Mouse (Mus musculus) intestine, postnatal 0 days (tissue): ENCODE measurements around the gene Gm49601. TPM values are rescaled to one million over a fixed set of nuclear protein-coding genes. Genes with fewer than 3 reads are reported as not detected.

ENCODE experiments used
- ATAC-seq: fragments of 200-750 bp; cut with Nextera tagmentation; 2 replicates; pipeline ENCODE4 v1.8.0; 2017; ENCODE audit warnings: mild to moderate bottlenecking, moderate TSS enrichment, moderate library complexity
- H3K27ac ChIP-seq: fragments of 300-500 bp; sonication (generic); 2 replicates; pipeline ENCODE4 v1.5.1; 2014; ENCODE audit warnings: mild to moderate bottlenecking, low read depth, low read length, moderate library complexity
- H3K27me3 ChIP-seq: fragments of 300-500 bp; sonication (generic); replicated peaks from 2 replicates; pipeline ENCODE4 v1.6.1; 2014; ENCODE audit warnings: low read length, mixed read lengths; ENCODE audit not compliant: control insufficient read depth, insufficient read depth
- H3K36me3 ChIP-seq: fragments of 300-500 bp; sonication (generic); 2 replicates; pipeline ENCODE4 v1.6.1; 2014; ENCODE audit warnings: mild to moderate bottlenecking, moderate library complexity; ENCODE audit not compliant: control insufficient read depth, insufficient read depth
- H3K4me1 ChIP-seq: fragments of 300-500 bp; sonication (generic); replicated peaks from 2 replicates; pipeline ENCODE4 v1.6.1; 2014; ENCODE audit warnings: antibody characterized with exemption, low read length, mixed read lengths; ENCODE audit not compliant: control insufficient read depth, insufficient read depth
- H3K4me2 ChIP-seq: fragments of 300-500 bp; sonication (generic); replicated peaks from 2 replicates; pipeline ENCODE4 v1.6.1; 2014; ENCODE audit warnings: low read depth, mild to moderate bottlenecking, moderate library complexity
- H3K4me3 ChIP-seq: fragments of 300-500 bp; sonication (generic); 2 replicates; pipeline ENCODE4 v1.5.1; 2014; ENCODE audit warnings: low read depth, low read length
- H3K9ac ChIP-seq: fragments of 300-500 bp; sonication (generic); 2 replicates; pipeline ENCODE4 v1.6.1; 2014; ENCODE audit warnings: mild to moderate bottlenecking, low read depth, low read length
- H3K9me3 ChIP-seq: fragments of 300-500 bp; sonication (generic); 2 replicates; pipeline ENCODE4 v1.6.1; 2016; ENCODE audit warnings: mixed run types; ENCODE audit not compliant: control insufficient read depth
- CTCF ChIP-seq: sonication (generic); IDR thresholded peaks from 2 replicates; pipeline ENCODE4 v1.5.1; 2016; ENCODE audit warnings: low read depth, mild to moderate bottlenecking, control low read depth, antibody characterized with exemption, moderate library complexity
- WGBS: fragments of 180-500 bp; shearing (Covaris S2); extraction: QIAGEN DNeasy Blood & Tissue Kit; methylation state at CpG from one replicate; pipeline ENCODE4 v1.1.7; 2014; 5-methylcytosine and 5-hydroxymethylcytosine counted together
- polyA plus RNA-seq: library from polyadenylated mRNA; unstranded; fragments of >200 nt; fragmentation: Nextera tagmentation; extraction: Ambion mirVana; gene quantifications from 2 replicates; pipeline ENCODE4 v1.2.1, GENCODE M21; 2015

Gene Gm49601
- polyA plus RNA-seq, 1 experiment from 2014 or later = 1.4 TPM

DNA sequence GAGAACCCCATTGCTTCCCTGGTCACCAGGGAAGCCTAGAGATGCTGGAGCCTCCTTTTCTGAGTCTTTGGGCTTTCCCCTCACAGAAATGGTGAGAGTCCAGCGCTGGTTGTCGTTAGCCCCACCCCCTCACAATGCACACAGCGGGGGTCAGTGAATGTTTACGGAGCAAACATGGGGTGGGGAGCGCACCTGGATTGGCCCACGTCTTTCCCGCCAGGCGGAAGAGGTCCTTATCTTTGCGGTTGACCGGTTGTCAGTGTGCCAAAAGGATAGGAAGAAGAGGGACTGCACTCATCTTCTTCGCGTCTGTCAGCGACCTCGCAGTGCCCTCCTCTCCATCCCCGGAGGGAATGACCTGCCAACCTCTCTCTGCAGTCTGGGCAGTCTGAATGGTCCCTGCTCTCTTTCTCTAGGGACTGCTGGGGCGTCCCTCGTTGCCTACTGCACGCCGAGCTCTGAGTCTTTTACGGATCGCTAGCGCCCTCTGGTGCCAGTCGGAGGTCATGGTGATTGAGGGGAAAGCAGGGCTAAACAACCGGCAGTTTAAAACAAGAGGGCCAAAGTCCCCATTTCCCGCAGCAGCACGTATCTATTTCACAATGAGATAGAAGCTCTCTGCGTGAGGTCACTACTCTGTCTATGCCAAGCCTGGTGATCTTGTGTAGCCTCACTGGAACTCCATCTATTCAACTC lies 8.7 kb downstream of the Gm49601 start:
- Histone ChIP-seq H3K36me3 (peaks cover 12% of the 10 kb centered on the region), H3K4me2 (peak overlapping the region; percentile 54), H3K4me1 (no peaks in the 10 kb centered on the region; the same call in 1 of the 2 replicates), H3K27ac (no peak overlapping the region), H3K4me3 (0 out of 2 replicates have a peak overlapping the region, but pooled peaks have one; percentile 11), H3K9ac (no peak overlapping the region), H3K27me3 (peaks cover 35% of the 10 kb centered on the region), H3K9me3 (no peaks in the 10 kb centered on the region)
- 2% methylated on average over 27 of the region's 27 CpGs for WGBS
- ATAC-seq = peak; percentile 75
- TF ChIP-seq CTCF = peak; percentile 97

GRCm38 (mm10) chr16:18613301-18613700 lies 12.9 kb downstream of the Gm49601 start:
- no peaks in the 10 kb centered on the region for H3K36me3 ChIP-seq
- no peak overlapping the region for H3K9ac ChIP-seq
- no peaks in the 10 kb centered on the region; the same call in 1 of the 2 replicates for H3K27me3 ChIP-seq
- no peak overlapping the region for H3K4me2 ChIP-seq
- H3K4me3 ChIP-seq = no peak overlapping the region
- 71% methylated on average over 3 of the region's 3 CpGs for WGBS
- TF ChIP-seq CTCF = 0 out of 2 replicates have a peak, but pooled peaks have one; percentile 6
- no peak for ATAC-seq
- H3K27ac ChIP-seq = no peak overlapping the region
- H3K9me3 ChIP-seq = no peaks in the 10 kb centered on the region
- H3K4me1 ChIP-seq = no peaks in the 10 kb centered on the region; the same call in 1 of the 2 replicates

GRCm38 (mm10) chr16:18611752-18612151 lies 14.5 kb downstream of the Gm49601 start:
- Histone ChIP-seq H3K27ac (no peak overlapping the region), H3K27me3 (no peaks in the 10 kb centered on the region), H3K4me2 (no peak overlapping the region), H3K4me1 (no peaks in the 10 kb centered on the region), H3K36me3 (no peaks in the 10 kb centered on the region), H3K9me3 (no peaks in the 10 kb centered on the region), H3K9ac (no peak overlapping the region), H3K4me3 (no peak overlapping the region)
- WGBS = 66% methylated on average over 13 of the region's 13 CpGs
- no peak for ATAC-seq
- TF ChIP-seq CTCF = no peak

DNA sequence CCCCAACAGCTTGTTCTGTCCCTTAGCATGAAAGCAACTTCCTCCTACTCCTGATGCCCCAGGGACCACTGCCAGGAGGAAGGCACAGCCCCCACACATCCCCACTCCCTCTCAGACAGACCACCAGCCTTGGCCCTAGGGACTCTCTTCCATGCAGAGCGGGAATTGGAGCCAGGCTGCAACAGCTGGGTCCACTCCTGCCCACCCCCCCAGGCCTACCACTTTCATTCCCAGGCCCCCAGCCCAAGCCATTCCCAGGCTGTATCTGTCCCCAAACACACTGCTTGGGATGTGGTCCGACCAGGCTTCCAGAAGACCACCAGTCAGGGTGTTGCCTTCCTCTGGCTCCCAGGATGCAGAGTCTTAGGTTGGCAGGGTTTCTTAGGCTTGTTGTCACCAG lies 17.1 kb downstream of the Gm49601 start:
- Histone ChIP-seq H3K4me1 (no peaks in the 10 kb centered on the region), H3K4me3 (no peak overlapping the region), H3K9me3 (no peaks in the 10 kb centered on the region), H3K9ac (no peak overlapping the region), H3K27ac (no peak overlapping the region), H3K4me2 (no peak overlapping the region), H3K27me3 (no peaks in the 10 kb centered on the region), H3K36me3 (no peaks in the 10 kb centered on the region)
- ATAC-seq = no peak
- 80% methylated on average over 2 of the region's 2 CpGs for WGBS
- no peak for TF ChIP-seq CTCF

- no peaks in the 10 kb centered on the region for H3K27me3 ChIP-seq
- H3K4me2 ChIP-seq = no peak overlapping the region
- WGBS = 21% methylated on average over 11 of the region's 11 CpGs
Observed at GRCm38 (mm10) chr16:18608226-18608625, 18.0 kb downstream of the Gm49601 start.

GRCm38 (mm10) chr16:18605705-18606104 lies 20.5 kb downstream of the Gm49601 start:
- Histone ChIP-seq H3K36me3 (no peaks in the 10 kb centered on the region), H3K27ac (no peak overlapping the region), H3K4me2 (no peak overlapping the region), H3K9ac (no peak overlapping the region), H3K27me3 (no peaks in the 10 kb centered on the region), H3K4me3 (no peak overlapping the region), H3K4me1 (no peaks in the 10 kb centered on the region), H3K9me3 (no peaks in the 10 kb centered on the region)
- ATAC-seq = no peak
- TF ChIP-seq CTCF = no peak
- 51% methylated on average over 5 of the region's 5 CpGs for WGBS

More at GRCm38 (mm10) chr16:18608226-18608625, 18.0 kb downstream of the Gm49601 start:
- H3K4me3 ChIP-seq = no peak overlapping the region
- H3K9ac ChIP-seq = no peak overlapping the region
- H3K36me3 ChIP-seq = no peaks in the 10 kb centered on the region
- ATAC-seq = no peak
- no peaks in the 10 kb centered on the region for H3K4me1 ChIP-seq
- H3K9me3 ChIP-seq = no peaks in the 10 kb centered on the region
- TF ChIP-seq CTCF = no peak
- no peak overlapping the region for H3K27ac ChIP-seq
